Mouse (Mus musculus) bone marrow macrophage, adult 2 months (primary cell): ENCODE measurements around the gene Tgm5. TPM values are rescaled to one million over a fixed set of nuclear protein-coding genes. Genes with fewer than 3 reads are reported as not detected.
"Not testable (repeated sequence)": the region's sequence is repeated elsewhere in the genome, so short reads cannot be mapped to it uniquely, and the experiment has no call there.

Source experiments
- H3K27ac ChIP-seq: 2 replicates; pipeline ENCODE4 v1.5.1; 2012; ENCODE audit warnings: low read depth, low read length; ENCODE audit not compliant: insufficient read depth
- H3K4me1 ChIP-seq: 2 replicates; pipeline ENCODE4 v1.6.1; 2012; ENCODE audit warnings: low read length; ENCODE audit not compliant: control insufficient read depth, insufficient read depth
- H3K4me3 ChIP-seq: 2 replicates; pipeline ENCODE4 v1.5.1; 2012; ENCODE audit warnings: mild to moderate bottlenecking, low read length, moderate library complexity; ENCODE audit not compliant: insufficient read depth
- CTCF ChIP-seq: IDR thresholded peaks from 2 replicates; pipeline ENCODE4 v1.5.1; 2012; ENCODE audit warnings: low read depth, mild to moderate bottlenecking, low read length, moderate library complexity
- POLR2A ChIP-seq: IDR thresholded peaks from 2 replicates; pipeline ENCODE4 v1.6.1; 2012; ENCODE audit warnings: mild to moderate bottlenecking, low read depth, low read length, borderline replicate concordance
- polyA plus RNA-seq: library from polyadenylated mRNA; stranded (reverse); fragments of >200 nt; gene quantifications from 2 replicates; pipeline ENCODE4 v1.2.4, GENCODE M21; 2012; ENCODE audit not compliant: missing spikeins, insufficient read depth, insufficient read length

The Tgm5 gene
- polyA plus RNA-seq, 1 experiment = not detected

GRCm38 (mm10) chr2:121045653-121046052 lies 40.0 kb downstream of the Tgm5 start:
- Histone ChIP-seq H3K4me1 (no peaks in the 10 kb centered on the region), H3K27ac (no peak overlapping the region), H3K4me3 (no peak overlapping the region)
- TF ChIP-seq POLR2A (no peak), CTCF (no peak)

GRCm38 (mm10) chr2:121041098-121041497 lies 44.5 kb downstream of the Tgm5 start:
- Histone ChIP-seq H3K27ac (no peak overlapping the region), H3K4me3 (no peak overlapping the region), H3K4me1 (no peaks in the 10 kb centered on the region)
- TF ChIP-seq POLR2A = no peak
- TF ChIP-seq CTCF = 0 out of 2 replicates have a peak, but pooled peaks have one; percentile 22

- H3K27ac ChIP-seq = no peak overlapping the region
- H3K4me1 ChIP-seq = no peaks in the 10 kb centered on the region
- no peak overlapping the region for H3K4me3 ChIP-seq
- TF ChIP-seq POLR2A = no peak
- TF ChIP-seq CTCF = no peak
These were observed 46.3 kb downstream of the Tgm5 start for GRCm38 (mm10) chr2:121039382-121039781.

GRCm38 (mm10) chr2:121038851-121039250 lies 46.8 kb downstream of the Tgm5 start:
- not testable (repeated sequence) for H3K27ac ChIP-seq, H3K4me1 ChIP-seq, H3K4me3 ChIP-seq

GRCm38 (mm10) chr2:121036733-121037341 lies 48.8 kb downstream of the Tgm5 start, which contains the start of gene Epb42:
Epb42 (minus strand) TSS chr2:121037072.
- no peaks in the 10 kb centered on the region for H3K4me1 ChIP-seq
- H3K4me3 ChIP-seq = no peak within 1 kb of the TSS
- no peak within 1 kb of the TSS for H3K27ac ChIP-seq
- TF ChIP-seq POLR2A = no peak
- no peak for TF ChIP-seq CTCF

- no peak overlapping the region for H3K4me3 ChIP-seq
These were observed 62.7 kb downstream of the Tgm5 start for GRCm38 (mm10) chr2:121022918-121023317.

GRCm38 (mm10) chr2:121017151-121017550 lies 68.5 kb downstream of the Tgm5 start:
- no peak overlapping the region for H3K27ac ChIP-seq
- TF ChIP-seq CTCF (no peak), POLR2A (no peak)
- H3K4me1 ChIP-seq = no peaks in the 10 kb centered on the region
- no peak overlapping the region for H3K4me3 ChIP-seq

More at GRCm38 (mm10) chr2:121022918-121023317, 62.7 kb downstream of the Tgm5 start:
- TF ChIP-seq CTCF (no peak), POLR2A (no peak)
- Histone ChIP-seq H3K27ac (no peak overlapping the region), H3K4me1 (no peaks in the 10 kb centered on the region)

- Histone ChIP-seq H3K4me3 (no peak overlapping the region), H3K27ac (no peak overlapping the region), H3K4me1 (no peaks in the 10 kb centered on the region)
- TF ChIP-seq CTCF = no peak
- no peak for TF ChIP-seq POLR2A
These were observed 69.4 kb downstream of the Tgm5 start for GRCm38 (mm10) chr2:121016226-121016625.

- Histone ChIP-seq H3K4me3 (no peak overlapping the region), H3K27ac (no peak overlapping the region), H3K4me1 (no peaks in the 10 kb centered on the region)
- TF ChIP-seq CTCF (no peak), POLR2A (no peak)
These were observed 70.1 kb downstream of the Tgm5 start for GRCm38 (mm10) chr2:121015507-121015906.

- no peak overlapping the region for H3K4me3 ChIP-seq
These were observed 73.0 kb downstream of the Tgm5 start for GRCm38 (mm10) chr2:121012676-121013075.

GRCm38 (mm10) chr2:121009071-121009677 lies 76.5 kb downstream of the Tgm5 start:
- Histone ChIP-seq H3K27ac (no peak overlapping the region), H3K4me3 (peak overlapping the region; percentile 74), H3K4me1 (peaks cover 6% of the 10 kb centered on the region; the same call in 1 of the 2 replicates)
- no peak for TF ChIP-seq CTCF
- TF ChIP-seq POLR2A = no peak

More at GRCm38 (mm10) chr2:121012676-121013075, 73.0 kb downstream of the Tgm5 start:
- TF ChIP-seq CTCF = no peak
- TF ChIP-seq POLR2A = no peak
- no peak overlapping the region for H3K27ac ChIP-seq
- H3K4me1 ChIP-seq = 0 out of 2 replicates have a peak, but pooled peaks cover 2% of the 10 kb centered on the region
